Mouse (Mus musculus) liver, postnatal 0 days (tissue): ENCODE measurements around the gene Fgb.

Experiments
- CTCF ChIP-seq: sonication (generic); IDR thresholded peaks from 2 replicates; pipeline ENCODE4 v1.5.1; 2016; ENCODE audit warnings: antibody characterized with exemption, low read depth
- EP300 ChIP-seq: IDR thresholded peaks from 2 replicates; pipeline ENCODE4 v1.6.1; 2016; ENCODE audit warnings: antibody characterized with exemption, low read depth, mild to moderate bottlenecking

GRCm38 (mm10) chr3:83099139-83099538, 49.5 kb upstream of the Fgb start:
- TF ChIP-seq CTCF, result no peak
- no peak for TF ChIP-seq EP300
